Mouse (Mus musculus): ENCODE results near the gene Emilin2. TPM values are rescaled to one million over a fixed set of nuclear protein-coding genes. Genes with fewer than 3 reads are reported as not detected.

Gene Emilin2
- polyA plus RNA-seq, 1 experiment, result 7.9 TPM

GRCm38 (mm10) chr17:71250046-71250445 lies 61.7 kb downstream of the Emilin2 start:
- TF ChIP-seq CTCF (IDR thresholded peaks at IDR 0.05; ENCODE audit: control insufficient read depth, insufficient read depth, insufficient read length), result no peak
- TF ChIP-seq FOSL1 (IDR thresholded peaks at IDR 0.05; ENCODE audit: insufficient read depth, low read length, poor library complexity, severe bottlenecking), result no peak
- no peak for TF ChIP-seq CEBPB (IDR thresholded peaks at IDR 0.05; ENCODE audit: low read depth)
- no peak for TF ChIP-seq MAX (IDR thresholded peaks at IDR 0.05)
- no peak for TF ChIP-seq MYOG (IDR thresholded peaks at IDR 0.05; ENCODE audit: control insufficient read depth, extremely low read depth, insufficient read length)
- Histone ChIP-seq H3ac (ENCODE audit: control insufficient read depth, insufficient read length, low read depth) (no peak overlapping the region), H3K36me3 (ENCODE audit: control insufficient read depth, insufficient read depth) (peaks cover 46% of the 10 kb centered on the region), H3K79me3 (ENCODE audit: low read depth) (no peaks in the 10 kb centered on the region), H3K4me3 (ENCODE audit: insufficient read depth, poor library complexity, severe bottlenecking) (no peak overlapping the region), H3K27me3 (ENCODE audit: control insufficient read depth, insufficient read depth, insufficient read length) (no peaks in the 10 kb centered on the region), H3K79me2 (ENCODE audit: control insufficient read depth, insufficient read depth) (no peaks in the 10 kb centered on the region)

DNA sequence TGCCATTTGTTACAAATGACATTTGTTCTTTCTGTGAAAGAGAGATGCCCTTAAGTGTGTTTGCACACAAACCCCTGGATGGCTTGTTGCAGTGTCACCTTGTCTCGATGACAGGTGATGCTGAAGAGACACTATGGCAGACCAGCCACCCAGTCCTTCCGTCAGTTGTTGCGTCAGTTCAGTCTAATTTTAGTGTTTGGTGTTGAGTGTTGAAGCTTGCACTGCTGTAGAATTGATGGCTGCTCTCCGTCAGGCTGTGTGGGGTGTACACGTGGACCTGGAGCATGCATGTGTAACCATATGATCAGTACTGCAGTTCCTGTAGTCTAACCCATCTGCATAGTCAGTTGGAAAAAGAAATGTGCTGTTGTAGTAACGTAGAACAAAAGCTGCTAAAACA lies 62.8 kb downstream of the Emilin2 start:
- Histone ChIP-seq H3K27me3 (ENCODE audit: control insufficient read depth, insufficient read depth, insufficient read length) (no peaks in the 10 kb centered on the region), H3K79me2 (ENCODE audit: control insufficient read depth, insufficient read depth) (no peaks in the 10 kb centered on the region), H3K36me3 (ENCODE audit: control insufficient read depth, insufficient read depth) (peaks cover 54% of the 10 kb centered on the region), H3ac (ENCODE audit: control insufficient read depth, insufficient read length, low read depth) (no peak overlapping the region), H3K79me3 (ENCODE audit: low read depth) (no peaks in the 10 kb centered on the region), H3K4me3 (ENCODE audit: insufficient read depth, poor library complexity, severe bottlenecking) (no peak overlapping the region)
- TF ChIP-seq USF1 (IDR thresholded peaks at IDR 0.05; ENCODE audit: low read depth) (no peak), MYOD1 (IDR thresholded peaks at IDR 0.05; ENCODE audit: control insufficient read depth, insufficient read length, low read depth) (no peak), CEBPB (IDR thresholded peaks at IDR 0.05; ENCODE audit: low read depth) (no peak), MYOG (IDR thresholded peaks at IDR 0.05; ENCODE audit: control insufficient read depth, extremely low read depth, insufficient read length) (no peak), FOSL1 (IDR thresholded peaks at IDR 0.05; ENCODE audit: insufficient read depth, low read length, poor library complexity, severe bottlenecking) (no peak), CTCF (IDR thresholded peaks at IDR 0.05; ENCODE audit: control insufficient read depth, insufficient read depth, insufficient read length) (no peak)

- no peaks in the 10 kb centered on the region for H3K27me3 ChIP-seq (ENCODE audit: control insufficient read depth, insufficient read depth, insufficient read length)
- no peak overlapping the region for H3ac ChIP-seq (ENCODE audit: control insufficient read depth, insufficient read length, low read depth)
- no peak for TF ChIP-seq MYOG (IDR thresholded peaks at IDR 0.05; ENCODE audit: control insufficient read depth, extremely low read depth, insufficient read length)
- TF ChIP-seq CEBPB (IDR thresholded peaks at IDR 0.05; ENCODE audit: low read depth), result no peak
- no peak for TF ChIP-seq MYOD1 (IDR thresholded peaks at IDR 0.05; ENCODE audit: control insufficient read depth, insufficient read length, low read depth)
- no peak for TF ChIP-seq CTCF (IDR thresholded peaks at IDR 0.05; ENCODE audit: control insufficient read depth, insufficient read depth, insufficient read length)
- no peak for TF ChIP-seq FOSL1 (IDR thresholded peaks at IDR 0.05; ENCODE audit: insufficient read depth, low read length, poor library complexity, severe bottlenecking)
- TF ChIP-seq MAX (IDR thresholded peaks at IDR 0.05), result no peak
- H3K4me3 ChIP-seq (ENCODE audit: insufficient read depth, poor library complexity, severe bottlenecking), result no peak overlapping the region
- H3K79me3 ChIP-seq (ENCODE audit: low read depth), result no peaks in the 10 kb centered on the region
- H3K36me3 ChIP-seq (ENCODE audit: control insufficient read depth, insufficient read depth), result peaks cover 81% of the 10 kb centered on the region
- H3K79me2 ChIP-seq (ENCODE audit: control insufficient read depth, insufficient read depth), result no peaks in the 10 kb centered on the region
Observed at GRCm38 (mm10) chr17:71246022-71246421, 65.8 kb downstream of the Emilin2 start.

DNA sequence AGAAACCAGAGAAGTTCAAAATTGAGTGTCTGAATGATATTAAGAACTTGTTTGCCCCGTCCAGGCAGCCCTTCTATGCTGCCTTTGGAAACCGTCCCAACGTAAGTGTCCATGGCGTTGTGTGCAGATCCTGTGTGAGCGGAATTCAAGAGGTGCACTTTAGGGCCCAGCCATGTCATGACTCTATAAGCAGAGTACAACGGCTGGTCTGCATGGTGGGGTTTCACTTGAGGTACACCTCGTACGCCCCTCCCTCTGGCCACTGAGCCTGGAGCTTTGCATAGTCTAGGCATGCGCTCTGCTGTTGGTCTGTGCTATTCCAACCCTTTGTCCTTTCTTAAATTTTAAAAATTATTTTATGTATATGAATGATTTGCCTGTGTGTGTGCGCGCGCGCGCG lies 66.6 kb downstream of the Emilin2 start:
- no peak overlapping the region for H3ac ChIP-seq (ENCODE audit: control insufficient read depth, insufficient read length, low read depth)
- H3K79me3 ChIP-seq (ENCODE audit: low read depth), result no peaks in the 10 kb centered on the region
- TF ChIP-seq MAX (IDR thresholded peaks at IDR 0.05), result no peak
- TF ChIP-seq FOSL1 (IDR thresholded peaks at IDR 0.05; ENCODE audit: insufficient read depth, low read length, poor library complexity, severe bottlenecking), result no peak
- no peak for TF ChIP-seq USF1 (IDR thresholded peaks at IDR 0.05; ENCODE audit: low read depth)
- no peak for TF ChIP-seq CTCF (IDR thresholded peaks at IDR 0.05; ENCODE audit: control insufficient read depth, insufficient read depth, insufficient read length)
- TF ChIP-seq MYOD1 (IDR thresholded peaks at IDR 0.05; ENCODE audit: control insufficient read depth, insufficient read length, low read depth), result no peak
- TF ChIP-seq MYOG (IDR thresholded peaks at IDR 0.05; ENCODE audit: control insufficient read depth, extremely low read depth, insufficient read length), result no peak
- no peak for TF ChIP-seq CEBPB (IDR thresholded peaks at IDR 0.05; ENCODE audit: low read depth)
- H3K27me3 ChIP-seq (ENCODE audit: control insufficient read depth, insufficient read depth, insufficient read length), result no peaks in the 10 kb centered on the region
- peaks cover 87% of the 10 kb centered on the region for H3K36me3 ChIP-seq (ENCODE audit: control insufficient read depth, insufficient read depth)
- H3K79me2 ChIP-seq (ENCODE audit: control insufficient read depth, insufficient read depth), result no peaks in the 10 kb centered on the region
- H3K4me3 ChIP-seq (ENCODE audit: insufficient read depth, poor library complexity, severe bottlenecking), result no peak overlapping the region

GRCm38 (mm10) chr17:71242666-71243065 lies 69.1 kb downstream of the Emilin2 start:
- TF ChIP-seq CTCF (IDR thresholded peaks at IDR 0.05; ENCODE audit: control insufficient read depth, insufficient read depth, insufficient read length), result no peak
- no peak for TF ChIP-seq MYOG (IDR thresholded peaks at IDR 0.05; ENCODE audit: control insufficient read depth, extremely low read depth, insufficient read length)
- TF ChIP-seq CEBPB (IDR thresholded peaks at IDR 0.05; ENCODE audit: low read depth), result no peak
- no peak for TF ChIP-seq USF1 (IDR thresholded peaks at IDR 0.05; ENCODE audit: low read depth)
- no peak for TF ChIP-seq MAX (IDR thresholded peaks at IDR 0.05)
- TF ChIP-seq MYOD1 (IDR thresholded peaks at IDR 0.05; ENCODE audit: control insufficient read depth, insufficient read length, low read depth), result no peak
- H3K36me3 ChIP-seq (ENCODE audit: control insufficient read depth, insufficient read depth), result peaks cover 87% of the 10 kb centered on the region
- H3K4me3 ChIP-seq (ENCODE audit: insufficient read depth, poor library complexity, severe bottlenecking), result no peak overlapping the region
- H3ac ChIP-seq (ENCODE audit: control insufficient read depth, insufficient read length, low read depth), result no peak overlapping the region
- H3K27me3 ChIP-seq (ENCODE audit: control insufficient read depth, insufficient read depth, insufficient read length), result no peaks in the 10 kb centered on the region
- no peaks in the 10 kb centered on the region for H3K79me3 ChIP-seq (ENCODE audit: low read depth)
- no peaks in the 10 kb centered on the region for H3K79me2 ChIP-seq (ENCODE audit: control insufficient read depth, insufficient read depth)

GRCm38 (mm10) chr17:71240811-71241210 lies 71.0 kb downstream of the Emilin2 start:
- no peak overlapping the region for H3ac ChIP-seq (ENCODE audit: control insufficient read depth, insufficient read length, low read depth)
- no peaks in the 10 kb centered on the region for H3K79me2 ChIP-seq (ENCODE audit: control insufficient read depth, insufficient read depth)
- H3K27me3 ChIP-seq (ENCODE audit: control insufficient read depth, insufficient read depth, insufficient read length), result no peaks in the 10 kb centered on the region
- no peaks in the 10 kb centered on the region for H3K79me3 ChIP-seq (ENCODE audit: low read depth)
- peaks cover 74% of the 10 kb centered on the region for H3K36me3 ChIP-seq (ENCODE audit: control insufficient read depth, insufficient read depth)
- H3K4me3 ChIP-seq (ENCODE audit: insufficient read depth, poor library complexity, severe bottlenecking), result no peak overlapping the region
- TF ChIP-seq FOSL1 (IDR thresholded peaks at IDR 0.05; ENCODE audit: insufficient read depth, low read length, poor library complexity, severe bottlenecking) (no peak), CEBPB (IDR thresholded peaks at IDR 0.05; ENCODE audit: low read depth) (no peak)
